Mouse (Mus musculus) embryo, embryonic 11 days (tissue): Measurements from ENCODE around the gene Slc2a13.

Experiments used
- DNase-seq: peaks from one replicate; pipeline ENCODE4 v3.0.0-alpha.2; 2015

Slc2a13 gene

GRCm38 (mm10) chr15:91372464-91373202 lies 200.4 kb downstream of the Slc2a13 start:
- DNase-seq: no peak

DNA sequence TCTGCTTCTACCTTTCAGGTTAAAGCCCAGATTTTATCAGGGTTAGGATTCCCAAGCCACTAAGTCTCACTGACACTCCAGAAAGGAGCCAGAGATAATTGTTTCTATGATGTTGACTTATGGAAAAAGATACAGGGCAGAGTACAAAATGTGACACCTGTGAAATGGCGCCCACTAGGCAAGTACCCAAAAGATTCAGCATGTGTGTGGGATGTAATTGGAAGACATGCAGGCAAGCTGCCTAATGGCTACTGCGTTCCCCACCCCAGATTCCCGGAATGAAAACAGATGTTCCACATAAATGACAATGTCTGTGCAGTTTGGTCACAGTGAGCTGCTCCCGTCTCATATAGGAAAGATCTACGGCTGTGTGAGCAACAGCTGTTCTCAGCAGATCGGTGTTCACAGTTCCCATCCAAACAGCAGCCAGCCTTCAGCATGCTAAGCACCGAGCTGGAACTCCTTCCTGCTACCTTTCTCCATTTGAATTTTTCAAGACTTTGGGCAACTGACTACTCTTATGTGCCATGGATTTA lies 201.1 kb downstream of the Slc2a13 start:
- peak; percentile 30 for DNase-seq

GRCm38 (mm10) chr15:91369736-91370449 lies 203.2 kb downstream of the Slc2a13 start:
- DNase-seq: no peak

- DNase-seq: no peak
These were observed 212.6 kb downstream of the Slc2a13 start for GRCm38 (mm10) chr15:91360495-91360894.

- DNase-seq: no peak
These were observed 222.1 kb downstream of the Slc2a13 start for GRCm38 (mm10) chr15:91351006-91351405.

DNA sequence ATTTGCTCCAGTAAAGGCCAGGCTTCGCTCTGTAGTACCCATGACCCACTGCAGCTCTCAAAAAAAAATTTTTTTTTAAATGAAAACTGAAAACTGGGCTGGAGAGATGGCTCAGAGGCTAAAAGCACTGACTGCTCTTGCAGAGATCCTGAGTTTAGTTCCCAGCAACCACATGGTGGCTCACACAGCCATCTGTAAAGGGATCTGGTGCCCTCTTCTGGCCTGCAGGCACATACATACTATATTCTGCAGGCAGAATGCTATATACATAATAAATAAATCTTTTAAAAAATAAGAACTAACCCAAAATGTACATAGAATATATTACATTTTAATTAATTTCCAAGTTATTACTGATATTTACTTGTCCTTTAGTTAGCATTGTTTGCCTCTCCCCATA lies 234.7 kb downstream of the Slc2a13 start:
- DNase-seq: no peak

DNA sequence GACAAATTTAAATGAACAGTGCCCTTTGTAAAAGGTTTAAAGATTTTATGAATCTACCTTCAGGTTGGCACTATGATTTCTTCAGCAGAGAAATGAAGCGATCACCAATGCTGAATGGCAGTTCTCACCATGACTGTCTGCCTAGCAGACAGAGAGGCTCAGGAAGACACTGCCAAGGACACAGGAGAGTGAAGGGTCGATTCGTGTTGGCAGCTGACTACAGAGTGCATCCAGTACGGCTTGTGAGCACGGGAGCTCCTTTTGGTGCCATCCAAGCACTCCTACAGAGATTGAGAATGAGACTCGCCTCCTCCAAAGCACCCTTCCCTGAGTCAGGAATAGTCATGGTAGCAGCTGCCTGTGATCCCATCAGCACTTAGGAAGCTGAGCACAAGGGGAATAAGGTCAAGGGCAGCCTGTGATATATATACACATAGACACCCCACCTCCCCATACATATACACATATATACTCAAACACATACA lies 238.6 kb downstream of the Slc2a13 start:
- no peak for DNase-seq

DNA sequence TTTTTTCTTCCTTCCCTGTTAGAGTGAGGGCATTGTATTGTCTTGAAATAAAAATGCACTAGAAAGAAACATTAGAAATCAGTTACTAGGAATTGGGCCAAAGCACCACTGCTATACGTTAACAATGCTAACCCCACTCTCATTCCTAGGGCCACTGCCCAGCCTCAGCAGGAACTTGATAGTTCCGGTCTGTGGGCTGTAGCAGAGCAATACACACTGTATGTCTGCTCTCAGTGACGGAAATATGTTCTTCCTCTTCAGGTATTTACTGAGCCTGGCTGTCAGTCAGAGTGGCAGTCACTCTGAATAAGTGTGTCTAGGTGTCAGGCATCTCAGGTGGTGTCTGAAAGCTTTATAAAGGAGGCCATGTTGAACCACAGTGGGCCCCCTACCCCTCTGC lies 245.3 kb downstream of the Slc2a13 start:
- DNase-seq: no peak

GRCm38 (mm10) chr15:91327023-91327422 lies 246.0 kb downstream of the Slc2a13 start:
- DNase-seq: no peak

GRCm38 (mm10) chr15:91319376-91319775 lies 253.7 kb downstream of the Slc2a13 start:
- no peak for DNase-seq

DNA sequence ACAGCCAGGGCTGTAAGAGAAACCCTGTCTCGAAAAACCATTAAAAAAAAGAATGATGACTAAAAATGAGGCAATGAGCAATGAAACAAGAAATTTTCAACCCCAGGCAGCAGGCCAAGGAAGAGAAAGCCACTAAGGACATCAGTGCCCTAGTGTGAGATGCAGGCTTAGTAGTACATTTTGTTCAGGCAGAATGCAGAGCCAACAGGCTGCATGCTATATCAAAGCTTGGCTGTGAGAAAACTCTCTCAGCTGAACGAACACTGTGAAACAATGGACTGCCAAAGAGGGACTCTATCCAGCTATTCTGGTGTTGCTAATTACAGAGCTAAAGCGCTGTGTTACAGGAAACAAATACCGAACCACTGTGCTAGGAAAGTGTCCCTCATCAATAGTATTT lies 256.1 kb downstream of the Slc2a13 start:
- DNase-seq: no peak

GRCm38 (mm10) chr15:91314402-91315318 lies 258.4 kb downstream of the Slc2a13 start:
- DNase-seq: no peak

GRCm38 (mm10) chr15:91304296-91304852 lies 268.7 kb downstream of the Slc2a13 start:
- peak; percentile 78 for DNase-seq

DNA sequence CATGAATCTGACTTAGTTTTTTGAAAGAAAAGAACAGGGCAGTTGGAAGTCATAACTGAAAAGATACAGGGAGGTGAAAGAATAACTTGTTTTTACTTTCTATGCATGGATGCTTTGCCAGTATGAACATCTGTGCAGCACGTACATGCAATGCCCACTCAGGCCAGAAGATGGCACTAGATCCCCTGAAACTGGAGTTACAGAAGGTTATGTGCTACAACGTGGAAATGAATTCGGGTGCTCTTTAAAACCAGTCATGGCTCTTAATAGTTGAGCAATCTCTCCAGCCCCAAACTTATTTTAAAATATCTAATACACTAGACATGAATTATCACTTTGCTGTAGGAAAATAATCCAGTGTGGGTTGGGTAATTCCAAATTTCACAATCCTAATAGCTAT lies 271.7 kb downstream of the Slc2a13 start:
- DNase-seq: peak; percentile 83

- DNase-seq: no peak
These were observed 273.7 kb downstream of the Slc2a13 start for GRCm38 (mm10) chr15:91299319-91299835.

GRCm38 (mm10) chr15:91283418-91283817 lies 289.6 kb downstream of the Slc2a13 start:
- no peak for DNase-seq

DNA sequence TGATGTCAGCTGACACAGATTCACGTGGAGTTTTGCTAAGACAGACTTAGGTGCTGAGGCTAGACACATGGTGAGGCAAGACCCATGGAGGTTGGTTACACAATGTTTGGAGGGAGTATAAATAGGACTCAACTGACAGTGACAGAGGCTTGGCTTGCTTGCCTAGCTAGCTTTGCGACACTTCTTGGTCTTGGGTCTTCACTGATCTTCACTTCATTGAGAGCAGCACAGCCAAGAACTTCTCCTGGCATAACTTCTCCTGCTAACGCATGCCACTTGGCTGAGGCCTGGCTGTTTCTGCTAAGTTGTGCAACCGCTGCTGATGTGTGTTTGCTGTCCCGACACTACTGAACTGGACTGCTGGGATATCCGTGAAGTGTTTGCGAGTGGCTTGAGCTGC lies 290.2 kb downstream of the Slc2a13 start:
- DNase-seq: no peak

DNA sequence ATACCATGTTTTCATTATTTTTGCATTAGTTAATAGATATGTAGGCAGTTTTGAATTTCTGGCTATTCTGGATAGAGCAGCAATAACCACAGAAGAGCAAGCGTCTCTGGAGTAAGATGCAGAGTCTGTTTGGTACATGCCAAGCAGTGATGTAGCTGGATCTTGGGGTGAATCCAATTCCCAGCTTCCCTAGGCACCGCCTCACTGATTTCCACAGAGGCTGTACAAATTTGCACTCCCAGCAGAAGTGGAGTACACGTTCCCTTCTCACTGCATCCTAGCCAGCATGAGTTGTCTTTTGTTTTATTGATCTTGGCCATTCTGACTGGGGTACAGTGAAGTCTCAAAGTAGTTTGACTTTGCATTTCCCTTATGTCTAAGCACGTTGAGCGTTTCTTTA lies 291.5 kb downstream of the Slc2a13 start:
- DNase-seq: no peak

DNA sequence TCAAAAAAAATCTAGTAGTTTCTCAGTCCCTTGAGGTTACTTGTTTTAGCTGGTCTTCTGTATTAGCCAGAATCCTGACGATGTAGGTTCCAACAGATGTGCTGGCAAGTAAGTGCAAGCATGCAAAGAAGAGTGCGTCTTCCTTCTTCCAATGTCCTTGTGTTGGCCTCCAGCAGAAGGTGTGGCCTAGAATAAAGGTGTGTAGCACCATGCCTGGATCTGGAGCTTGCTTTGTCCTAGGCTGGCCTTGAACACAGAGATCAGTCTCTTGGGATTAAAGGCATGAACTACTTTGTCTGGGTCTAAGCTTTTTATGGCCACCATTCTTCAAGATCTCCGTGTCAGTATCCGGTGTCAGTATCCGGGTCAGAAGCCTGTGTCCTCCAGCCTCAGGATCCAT lies 293.5 kb downstream of the Slc2a13 start:
- no peak for DNase-seq

GRCm38 (mm10) chr15:91275961-91276360 lies 297.1 kb downstream of the Slc2a13 start:
- DNase-seq: no peak

DNA sequence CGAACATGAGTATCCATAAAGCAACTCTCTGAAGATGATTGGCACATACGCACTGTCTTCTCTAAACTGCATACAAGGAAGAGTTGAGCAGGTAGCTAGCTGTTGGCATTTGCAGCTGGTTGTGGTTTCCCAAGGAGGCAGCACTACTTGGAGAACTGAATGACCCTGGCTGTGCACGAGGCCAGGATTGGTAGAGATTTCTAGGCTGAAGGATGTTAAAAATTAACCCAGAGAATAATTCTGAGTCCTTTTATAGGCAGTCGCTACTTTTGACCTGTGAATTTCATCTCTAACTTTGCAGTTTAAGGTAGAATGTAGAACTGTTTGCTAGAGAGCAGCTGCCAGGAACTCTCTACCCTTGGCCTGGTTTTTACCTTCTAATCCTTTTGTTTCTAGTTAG lies 304.5 kb downstream of the Slc2a13 start:
- DNase-seq: no peak

- no peak for DNase-seq
These were observed 309.1 kb downstream of the Slc2a13 start for GRCm38 (mm10) chr15:91263926-91264325.
